Mouse (Mus musculus) testis, postnatal 10 days (tissue): ENCODE data around the gene Pomp.
"Not testable (repeated sequence)": the region's sequence is repeated elsewhere in the genome, so short reads cannot be mapped to it uniquely, and the experiment has no call there.

Experiments
- DNase-seq: peaks from one replicate; pipeline ENCODE4 v3.0.0; 2021; ENCODE audit warnings: low spot score

Gene Pomp

GRCm38 (mm10) chr5:147860076-147860448 lies 199 bp upstream of the Pomp start:
- DNase-seq = no peak

DNA sequence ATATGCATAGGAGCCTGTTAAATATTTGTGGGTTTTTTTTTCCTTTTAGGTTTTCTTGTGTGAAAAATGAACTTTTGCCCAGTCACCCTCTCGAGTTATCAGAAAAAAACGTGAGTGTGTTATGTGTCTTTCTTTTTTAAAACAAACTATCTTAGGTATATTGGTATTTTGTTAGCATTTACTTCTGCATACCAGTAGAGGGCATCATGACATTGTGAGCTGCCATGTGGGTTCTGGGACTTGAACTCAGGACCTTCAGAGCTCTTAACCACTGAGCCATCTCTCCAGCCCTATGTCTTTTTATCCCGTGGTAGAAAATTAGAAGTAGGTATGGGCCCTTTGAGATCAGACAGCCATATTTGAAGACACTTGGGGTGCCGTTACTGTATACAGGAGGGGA lies 8.4 kb downstream of the Pomp start:
- no peak for DNase-seq

DNA sequence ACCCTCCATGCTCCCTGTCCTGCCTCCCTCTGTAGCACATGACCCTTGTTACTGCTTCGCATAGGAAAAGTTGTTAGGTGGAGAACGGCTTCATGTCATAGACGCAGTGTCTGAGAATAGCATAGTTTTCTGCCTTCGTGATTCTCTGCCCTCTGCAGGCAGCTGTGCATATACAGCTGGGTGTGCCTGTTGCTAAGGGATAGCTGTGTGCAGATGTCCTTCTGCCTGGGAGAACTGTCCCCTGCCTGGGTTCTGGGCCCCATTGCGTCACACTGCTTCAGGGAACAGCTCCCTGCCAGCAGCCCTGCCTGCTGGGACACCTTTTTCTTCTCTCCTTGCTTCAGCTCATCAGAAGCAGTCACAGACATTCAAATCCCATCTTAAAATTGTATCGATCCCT lies 9.3 kb downstream of the Pomp start:
- DNase-seq = no peak

DNA sequence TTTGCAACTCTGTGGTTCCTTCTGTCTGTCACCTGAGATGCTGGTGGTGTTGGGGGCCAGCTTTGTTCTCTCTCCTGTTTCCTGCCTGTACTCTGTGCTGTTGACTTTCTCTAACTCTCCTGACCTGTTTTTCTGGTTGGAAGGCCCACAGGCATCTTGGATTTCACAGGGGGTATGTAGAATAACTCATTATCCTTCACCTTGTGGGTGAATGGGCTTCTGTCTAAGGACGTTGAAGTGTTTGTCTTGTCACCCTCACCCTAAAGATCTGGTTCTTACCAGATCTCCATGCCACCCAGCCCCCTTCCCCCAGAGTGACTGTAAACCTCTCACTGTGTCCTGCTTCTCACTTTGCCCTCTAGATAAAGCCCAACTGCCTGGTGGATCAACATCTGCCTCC lies 10.0 kb downstream of the Pomp start:
- DNase-seq = no peak

GRCm38 (mm10) chr5:147871091-147871820 lies 11.0 kb downstream of the Pomp start:
- no peak for DNase-seq

- DNase-seq = no peak
Measured at GRCm38 (mm10) chr5:147874491-147875065, 14.3 kb downstream of the Pomp start.

GRCm38 (mm10) chr5:147875210-147875609 lies 14.9 kb downstream of the Pomp start:
- DNase-seq = no peak

- no peak for DNase-seq
Measured at GRCm38 (mm10) chr5:147877520-147877919, 17.3 kb downstream of the Pomp start.

DNA sequence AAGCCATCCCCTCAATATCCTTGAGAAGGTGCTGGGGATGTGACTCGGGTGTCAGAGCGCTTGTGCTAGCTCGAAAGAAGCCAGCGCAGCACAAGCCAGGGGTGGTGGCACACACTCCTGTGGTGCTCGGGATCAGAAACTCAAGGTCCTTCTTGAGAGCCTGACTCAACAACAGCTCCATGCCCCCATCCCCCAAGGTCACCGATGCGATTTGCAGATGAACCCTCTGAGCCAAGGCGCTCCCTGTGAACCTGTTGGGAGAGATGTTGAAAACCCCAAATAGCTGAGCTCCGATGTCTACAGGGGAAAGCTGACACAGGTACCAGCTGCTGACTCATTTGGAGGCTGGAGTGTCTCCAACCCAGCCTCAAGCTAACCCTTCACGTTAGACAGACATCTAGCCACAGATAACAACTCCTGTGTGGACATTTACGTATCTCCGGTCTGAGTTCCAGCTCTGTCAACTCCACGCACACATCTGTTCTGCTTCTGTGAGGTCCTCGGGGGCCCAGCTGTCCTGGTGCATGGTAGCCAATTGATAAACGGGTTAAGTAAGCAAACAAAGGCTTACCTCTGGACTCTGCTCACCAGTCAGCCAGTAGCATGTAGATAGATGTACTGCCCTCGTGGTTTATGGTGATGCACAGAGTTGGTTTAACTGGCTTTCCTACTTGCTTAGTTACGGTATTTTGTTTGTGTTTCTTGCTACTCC lies 19.9 kb downstream of the Pomp start:
- DNase-seq = no peak

GRCm38 (mm10) chr5:147883581-147883980 lies 23.3 kb downstream of the Pomp start:
- DNase-seq = no peak

DNA sequence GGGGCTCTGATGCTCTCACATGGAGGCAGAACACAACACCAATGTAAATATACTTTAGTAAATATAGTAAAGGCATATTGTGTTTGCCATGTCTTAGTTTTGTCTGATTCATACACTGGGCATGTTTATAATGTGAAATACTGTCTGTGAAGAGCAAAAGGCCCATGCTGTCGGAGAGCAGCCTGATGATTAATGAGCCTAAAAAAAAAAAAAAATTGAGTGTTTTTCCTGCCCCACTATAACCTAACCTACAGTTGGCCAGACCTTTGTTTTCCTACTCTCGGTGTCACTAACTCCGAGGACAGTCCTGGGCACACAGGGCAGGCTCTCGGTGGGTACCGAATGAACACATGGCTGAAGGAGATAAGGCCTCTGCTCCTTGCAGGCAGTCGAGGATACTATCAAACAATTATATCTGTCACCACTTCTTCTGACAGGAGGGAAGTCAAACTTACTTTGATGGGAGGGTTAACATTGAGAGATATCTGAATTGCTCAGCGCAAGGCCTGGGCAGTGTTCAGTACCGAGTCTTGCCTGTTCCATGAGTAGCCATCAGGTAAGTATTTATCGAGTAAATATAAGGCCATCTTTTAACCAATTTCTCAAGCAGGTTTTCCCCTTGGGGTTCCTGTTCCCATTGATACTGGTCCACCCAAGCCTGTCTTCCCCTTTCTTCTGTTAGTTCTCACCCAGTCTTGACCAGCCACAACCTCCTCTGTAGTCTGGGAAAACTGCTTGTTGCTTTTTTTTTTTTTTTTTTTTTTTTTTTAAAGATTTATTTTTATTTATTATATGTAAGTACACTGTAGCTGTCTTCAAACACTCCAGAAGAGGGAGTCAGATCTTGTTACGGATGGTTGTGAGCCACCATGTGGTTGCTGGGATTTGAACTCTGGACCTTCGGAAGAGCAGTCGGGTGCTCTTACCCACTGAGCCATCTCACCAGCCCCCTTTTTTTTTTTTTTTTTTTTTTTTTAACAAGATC lies 28.3 kb downstream of the Pomp start:
- DNase-seq = no peak

- no peak for DNase-seq
Measured at GRCm38 (mm10) chr5:147892735-147893134, 32.5 kb downstream of the Pomp start.

DNA sequence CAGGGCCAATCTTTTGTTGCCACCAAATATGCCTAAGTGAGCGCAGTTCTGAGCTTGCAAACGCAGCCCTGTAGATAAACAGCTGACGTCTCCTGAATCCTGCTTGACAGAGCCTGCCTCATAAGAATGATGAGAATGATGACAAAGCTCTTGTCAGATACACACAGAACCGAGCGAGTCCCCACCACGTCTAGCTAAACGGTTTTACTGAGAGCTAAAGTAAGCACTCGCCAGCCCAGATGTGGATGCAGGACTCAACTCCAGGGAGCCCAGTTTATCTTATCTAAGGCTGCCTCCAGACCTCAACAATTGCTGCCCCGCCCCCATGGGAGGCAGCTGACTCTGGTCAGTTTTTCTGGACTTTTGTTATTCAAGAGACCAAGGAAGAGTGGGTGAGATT lies 32.9 kb downstream of the Pomp start:
- DNase-seq = no peak

DNA sequence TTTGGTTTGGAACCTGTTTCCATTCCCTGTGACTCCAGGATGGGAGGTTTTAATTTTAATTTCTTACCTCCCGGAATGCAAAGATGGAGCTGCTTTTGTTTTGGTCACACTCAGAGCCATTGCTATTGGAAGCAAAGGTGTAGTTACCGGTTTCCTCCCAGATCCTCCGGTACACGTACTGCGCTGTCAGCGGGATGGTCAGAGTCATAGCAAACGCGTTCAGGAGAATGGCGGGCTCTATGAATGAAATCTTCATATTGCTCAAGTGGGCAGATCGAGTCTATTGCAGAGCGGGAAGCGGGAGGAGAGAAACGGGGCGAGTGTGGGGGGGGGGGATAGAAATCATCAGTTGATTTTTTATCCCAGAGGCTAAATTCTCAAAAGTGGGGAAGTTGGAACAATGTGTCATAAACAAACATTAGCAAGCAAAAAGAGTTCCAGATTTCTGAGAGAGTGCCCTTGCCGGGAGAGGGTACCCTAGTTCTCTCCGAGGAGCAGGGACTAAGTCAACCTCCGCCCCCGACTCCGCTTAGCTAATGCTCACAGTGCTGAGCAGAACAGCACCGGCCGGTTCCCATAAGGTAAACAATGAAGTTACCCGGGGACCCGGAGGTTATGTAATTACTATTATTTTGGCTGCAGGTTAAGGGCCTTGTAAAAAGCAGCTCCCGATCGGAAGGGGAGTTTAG lies 33.6 kb downstream of the Pomp start:
- DNase-seq = no peak

DNA sequence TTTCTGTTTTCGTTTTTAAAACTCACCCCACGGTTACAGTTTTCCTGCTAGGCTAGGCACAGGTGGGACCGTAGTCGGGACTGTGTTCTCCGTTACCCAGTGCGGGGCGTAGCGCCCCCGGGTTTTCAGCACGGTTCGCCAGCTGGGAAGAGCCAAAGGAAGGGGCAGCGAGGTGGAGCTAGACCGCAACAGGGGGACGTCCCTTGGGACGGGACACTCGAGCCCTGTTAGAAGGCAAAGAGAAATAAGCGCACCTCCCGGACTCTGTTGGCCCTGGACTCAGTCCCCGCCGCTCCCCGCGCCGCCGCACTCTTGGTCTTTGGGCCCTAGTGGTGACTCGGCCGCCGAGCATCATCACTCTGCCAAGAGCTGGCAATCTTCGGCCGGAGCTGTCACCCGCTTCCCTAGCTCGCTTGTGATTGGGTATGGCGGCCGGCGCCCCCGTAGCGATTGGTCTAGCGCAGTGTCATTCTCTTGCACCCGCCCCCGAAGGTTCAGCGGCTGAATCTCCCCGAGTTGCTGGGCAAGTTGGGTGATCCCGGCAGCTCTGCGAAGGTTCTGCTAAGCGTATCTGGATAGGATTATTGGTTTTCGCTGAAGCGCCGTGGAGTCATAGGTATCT lies 34.3 kb downstream of the Pomp start, which contains the start of gene Slc46a3:
Slc46a3 (minus strand) TSS at position 361 of the 622 bp plus-strand sequence.
- DNase-seq = peak; percentile 94

- DNase-seq = no peak
Measured at GRCm38 (mm10) chr5:147895436-147896198, 35.4 kb downstream of the Pomp start.

DNA sequence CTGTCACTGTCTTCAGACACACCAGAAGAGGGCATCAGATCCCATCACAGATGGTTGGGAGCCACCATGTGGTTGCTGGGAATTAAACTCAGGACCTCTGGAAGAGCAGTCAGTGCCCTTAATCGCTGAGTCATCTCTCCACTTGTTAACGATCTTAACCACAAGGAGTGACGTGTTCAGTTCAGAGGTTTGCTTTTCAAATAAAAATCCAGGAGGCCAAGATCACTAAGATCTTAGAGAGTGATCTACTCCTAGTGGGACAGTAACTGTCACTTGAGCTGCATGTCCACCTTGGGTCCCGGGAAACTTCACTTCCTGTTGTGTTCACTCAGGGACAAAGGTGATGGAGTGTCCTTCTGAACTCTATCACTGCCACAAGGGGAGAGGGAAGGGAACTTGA lies 36.2 kb downstream of the Pomp start:
- DNase-seq = not testable (repeated sequence)

DNA sequence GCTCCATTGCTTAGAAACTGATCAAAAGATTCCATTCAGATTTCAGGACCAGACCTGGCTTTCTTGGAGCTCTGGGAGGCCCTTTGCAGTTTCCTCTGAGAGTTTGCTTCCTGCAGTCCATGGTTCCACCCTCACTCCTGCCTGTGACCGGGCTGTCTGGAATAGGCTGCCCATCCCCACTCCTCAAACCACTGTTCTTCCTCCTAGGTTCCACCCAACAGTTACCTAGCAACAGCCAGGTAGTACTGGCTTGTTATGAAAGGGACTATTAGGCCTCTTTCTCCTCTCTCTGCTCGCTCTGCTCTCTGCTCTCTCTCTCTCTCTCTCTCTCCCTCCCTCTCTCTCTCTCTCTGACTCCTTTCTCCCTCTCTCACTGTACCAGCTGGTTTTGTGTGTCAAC lies 38.0 kb downstream of the Pomp start:
- no peak for DNase-seq

- DNase-seq = no peak
Measured at GRCm38 (mm10) chr5:147898968-147899549, 38.8 kb downstream of the Pomp start.
